Mouse (Mus musculus) forebrain, embryonic 11.5 days (tissue): ENCODE measurements at regions not wholly inside any gene's neighbourhood (a gene's known extent, or its start where the extent isn't known, plus 50 kb on each side); places are given as distances from the start of the nearest gene placed in this dataset.
A peak's percentile ranks its signal among the peaks of the same experiment; 100 is the strongest.

ENCODE experiments used
- ATAC-seq: fragments of 200-750 bp; cut with Nextera tagmentation; replicated peaks from 2 replicates; pipeline ENCODE4 v1.8.0; 2017; ENCODE audit warnings: moderate TSS enrichment; ENCODE audit not compliant: low FRiP score
- DNase-seq: peaks from one replicate; pipeline ENCODE4 v3.0.0-alpha.2; 2017; ENCODE audit warnings: low spot score
- H3K27ac ChIP-seq: fragments of 300-500 bp; sonication (generic); 2 replicates; pipeline ENCODE4 v1.5.1; 2014; ENCODE audit warnings: low read depth, low read length
- H3K27me3 ChIP-seq: fragments of 300-500 bp; sonication (generic); 2 replicates; pipeline ENCODE4 v1.6.1; 2014; ENCODE audit warnings: mild to moderate bottlenecking, low read length, mixed read lengths; ENCODE audit not compliant: control insufficient read depth, insufficient read depth
- H3K36me3 ChIP-seq: fragments of 300-500 bp; sonication (generic); 2 replicates; pipeline ENCODE4 v1.6.1; 2014; ENCODE audit warnings: mild to moderate bottlenecking, low read length, moderate library complexity, mixed read lengths; ENCODE audit not compliant: control insufficient read depth, insufficient read depth
- H3K4me1 ChIP-seq: fragments of 300-500 bp; sonication (generic); replicated peaks from 2 replicates; pipeline ENCODE4 v1.6.1; 2014; ENCODE audit warnings: low read length, mixed read lengths; ENCODE audit not compliant: control insufficient read depth, insufficient read depth
- H3K4me2 ChIP-seq: fragments of 300-500 bp; sonication (generic); 2 replicates; pipeline ENCODE4 v1.6.1; 2014; ENCODE audit warnings: low read depth, mild to moderate bottlenecking, low read length, moderate library complexity, mixed read lengths; ENCODE audit not compliant: severe bottlenecking
- H3K4me3 ChIP-seq: fragments of 300-500 bp; sonication (generic); 2 replicates; pipeline ENCODE4 v1.5.1; 2014; ENCODE audit warnings: low read depth, low read length
- H3K9ac ChIP-seq: fragments of 300-500 bp; sonication (generic); 2 replicates; pipeline ENCODE4 v1.6.1; 2014; ENCODE audit warnings: low read length
- H3K9me3 ChIP-seq: fragments of 300-500 bp; sonication (generic); 2 replicates; pipeline ENCODE4 v1.6.1; 2016; ENCODE audit warnings: low read length, mixed read lengths; ENCODE audit not compliant: control insufficient read depth
- WGBS: fragments of 180-500 bp; shearing (Covaris S2); extraction: QIAGEN DNeasy Blood & Tissue Kit; methylation state at CpG from one replicate; pipeline ENCODE4 v1.1.7; 2014; 5-methylcytosine and 5-hydroxymethylcytosine counted together

GRCm38 (mm10) chr1:124730364-124730763 is 685.0 kb upstream of the Dpp10 start:
- H3K4me1 ChIP-seq, result no peaks in the 10 kb centered on the region
- H3K4me3 ChIP-seq, result no peak overlapping the region
- DNase-seq, result no peak
- H3K27ac ChIP-seq, result no peak overlapping the region
- H3K9me3 ChIP-seq, result no peaks in the 10 kb centered on the region
- ATAC-seq, result no peak
- no peaks in the 10 kb centered on the region for H3K36me3 ChIP-seq
- no peak overlapping the region for H3K4me2 ChIP-seq
- no peaks in the 10 kb centered on the region for H3K27me3 ChIP-seq
- H3K9ac ChIP-seq, result no peak overlapping the region

- 4% methylated on average over 1 of the region's 1 CpGs for WGBS
- Histone ChIP-seq H3K9ac (no peak overlapping the region), H3K4me1 (no peaks in the 10 kb centered on the region), H3K4me3 (no peak overlapping the region), H3K36me3 (no peaks in the 10 kb centered on the region), H3K9me3 (no peaks in the 10 kb centered on the region), H3K27me3 (no peaks in the 10 kb centered on the region), H3K4me2 (no peak overlapping the region), H3K27ac (no peak overlapping the region)
- DNase-seq (peak; percentile 72), ATAC-seq (peak; percentile 49; the same call in 1 of the 2 replicates)
Observed at GRCm38 (mm10) chr1:124718065-124718464, 672.7 kb upstream of the Dpp10 start.

GRCm38 (mm10) chr1:124706246-124706645 is 660.9 kb upstream of the Dpp10 start:
- ATAC-seq (no peak), DNase-seq (no peak)
- no peak overlapping the region for H3K4me2 ChIP-seq
- H3K36me3 ChIP-seq, result no peaks in the 10 kb centered on the region
- no peaks in the 10 kb centered on the region for H3K27me3 ChIP-seq
- H3K4me1 ChIP-seq, result no peaks in the 10 kb centered on the region
- no peak overlapping the region for H3K4me3 ChIP-seq
- H3K27ac ChIP-seq, result no peak overlapping the region
- no peak overlapping the region for H3K9ac ChIP-seq
- H3K9me3 ChIP-seq, result no peaks in the 10 kb centered on the region
- WGBS, result 86% methylated on average over 2 of the region's 2 CpGs

- DNase-seq (peak; percentile 52), ATAC-seq (0 out of 2 replicates have a peak, but pooled peaks have one; percentile 24)
- no peak overlapping the region for H3K4me2 ChIP-seq
- no peak overlapping the region for H3K4me3 ChIP-seq
- no peak overlapping the region for H3K9ac ChIP-seq
- 27% methylated on average over 2 of the region's 2 CpGs for WGBS
- no peaks in the 10 kb centered on the region for H3K27me3 ChIP-seq
- no peaks in the 10 kb centered on the region for H3K36me3 ChIP-seq
- no peaks in the 10 kb centered on the region for H3K4me1 ChIP-seq
- H3K9me3 ChIP-seq, result no peaks in the 10 kb centered on the region
- no peak overlapping the region for H3K27ac ChIP-seq
Observed at GRCm38 (mm10) chr1:124674420-124674819, 629.1 kb upstream of the Dpp10 start.

- ATAC-seq (no peak), DNase-seq (no peak)
- Histone ChIP-seq H3K27ac (no peak overlapping the region), H3K9me3 (no peaks in the 10 kb centered on the region), H3K36me3 (no peaks in the 10 kb centered on the region), H3K9ac (no peak overlapping the region), H3K27me3 (no peaks in the 10 kb centered on the region), H3K4me1 (no peaks in the 10 kb centered on the region), H3K4me3 (no peak overlapping the region), H3K4me2 (no peak overlapping the region)
Observed at GRCm38 (mm10) chr1:124652872-124653271, 607.5 kb upstream of the Dpp10 start.

- WGBS, result 75% methylated on average over 3 of the region's 3 CpGs
- no peaks in the 10 kb centered on the region for H3K36me3 ChIP-seq
- no peaks in the 10 kb centered on the region for H3K9me3 ChIP-seq
- H3K4me2 ChIP-seq, result no peak overlapping the region
- H3K4me1 ChIP-seq, result no peaks in the 10 kb centered on the region
- DNase-seq (no peak), ATAC-seq (no peak; the same call in 1 of the 2 replicates)
- no peak overlapping the region for H3K9ac ChIP-seq
- H3K4me3 ChIP-seq, result no peak overlapping the region
- H3K27ac ChIP-seq, result no peak overlapping the region
- H3K27me3 ChIP-seq, result no peaks in the 10 kb centered on the region
Observed at GRCm38 (mm10) chr1:124652251-124652861, 607.0 kb upstream of the Dpp10 start.

GRCm38 (mm10) chr1:124635246-124635768 is 589.9 kb upstream of the Dpp10 start:
- Histone ChIP-seq H3K4me2 (no peak overlapping the region), H3K9me3 (no peaks in the 10 kb centered on the region), H3K4me3 (no peak overlapping the region), H3K4me1 (no peaks in the 10 kb centered on the region), H3K36me3 (no peaks in the 10 kb centered on the region), H3K27me3 (no peaks in the 10 kb centered on the region), H3K9ac (no peak overlapping the region), H3K27ac (no peak overlapping the region)
- peak; percentile 60; the same call in 1 of the 2 replicates for ATAC-seq
- no peak for DNase-seq

- DNase-seq (no peak), ATAC-seq (no peak)
- no peak overlapping the region for H3K4me3 ChIP-seq
- no peak overlapping the region for H3K27ac ChIP-seq
- H3K36me3 ChIP-seq, result no peaks in the 10 kb centered on the region
- H3K4me1 ChIP-seq, result no peaks in the 10 kb centered on the region
- H3K9me3 ChIP-seq, result no peaks in the 10 kb centered on the region
- no peak overlapping the region for H3K4me2 ChIP-seq
- no peak overlapping the region for H3K9ac ChIP-seq
- H3K27me3 ChIP-seq, result no peaks in the 10 kb centered on the region
Observed at GRCm38 (mm10) chr1:124630084-124630483, 584.7 kb upstream of the Dpp10 start.

- Histone ChIP-seq H3K4me3 (no peak overlapping the region), H3K27me3 (no peaks in the 10 kb centered on the region), H3K36me3 (no peaks in the 10 kb centered on the region), H3K9me3 (no peaks in the 10 kb centered on the region), H3K4me2 (no peak overlapping the region), H3K27ac (no peak overlapping the region), H3K4me1 (no peaks in the 10 kb centered on the region), H3K9ac (no peak overlapping the region)
- 95% methylated on average over 1 of the region's 1 CpGs for WGBS
- no peak for DNase-seq
- no peak for ATAC-seq
Observed at GRCm38 (mm10) chr1:124584620-124585019, 539.3 kb upstream of the Dpp10 start.
